Mouse (Mus musculus): ENCODE data around the gene Maea.

GRCm38 (mm10) chr5:33297164-33297563 lies 38.1 kb upstream of the Maea start:
- TF ChIP-seq CTCF (IDR thresholded peaks at IDR 0.05; ENCODE audit: extremely low read depth, insufficient read length, insufficient replicate concordance, low read depth, low read length) (peak; percentile 57; the same call in 1 of the 2 replicates), POLR2A (IDR thresholded peaks at IDR 0.05; ENCODE audit: low read depth, low read length) (no peak)
